Mouse (Mus musculus): ENCODE measurements around the gene Pigq.

The Pigq gene

GRCm38 (mm10) chr17:25925348-25925747 is 19.4 kb downstream of the Pigq start:
- in situ Hi-C loops (cut with MboI, MseI) = no loop called here

- in situ Hi-C loops (cut with MboI, MseI) = no loop called here
Observed at GRCm38 (mm10) chr17:25922120-25922519, 22.6 kb downstream of the Pigq start.

- in situ Hi-C loops (cut with MboI, MseI) = no loop called here
Observed at GRCm38 (mm10) chr17:25919786-25920642, 24.7 kb downstream of the Pigq start.

- in situ Hi-C loops (cut with MboI, MseI) = no loop called here
Observed at GRCm38 (mm10) chr17:25919144-25919785, 25.5 kb downstream of the Pigq start, which contains the start of gene Rab40c. TSS of gene Rab40c (minus strand) at chr17:25919727.

GRCm38 (mm10) chr17:25918037-25918750 is 26.5 kb downstream of the Pigq start:
- in situ Hi-C loops (cut with MboI, MseI) = no loop called here

GRCm38 (mm10) chr17:25916931-25917647 is 27.6 kb downstream of the Pigq start:
- in situ Hi-C loops (cut with MboI, MseI) = no loop called here

- in situ Hi-C loops (cut with MboI, MseI) = no loop called here
Observed at GRCm38 (mm10) chr17:25914295-25914694, 30.4 kb downstream of the Pigq start.

- in situ Hi-C loops (cut with MboI, MseI) = no loop called here
Observed at GRCm38 (mm10) chr17:25913877-25914275, 30.9 kb downstream of the Pigq start.

GRCm38 (mm10) chr17:25913186-25913876 is 31.4 kb downstream of the Pigq start:
- in situ Hi-C loops (cut with MboI, MseI) = no loop called here

GRCm38 (mm10) chr17:25911816-25912215 is 32.9 kb downstream of the Pigq start:
- in situ Hi-C loops (cut with MboI, MseI) = no loop called here

- in situ Hi-C loops (cut with MboI, MseI) = no loop called here
Observed at GRCm38 (mm10) chr17:25907640-25908039, 37.1 kb downstream of the Pigq start.

GRCm38 (mm10) chr17:25903061-25903460 is 41.7 kb downstream of the Pigq start:
- in situ Hi-C loops (cut with MboI, MseI) = no loop called here

- in situ Hi-C loops (cut with MboI, MseI) = no loop called here
Observed at GRCm38 (mm10) chr17:25900193-25900592, 44.5 kb downstream of the Pigq start.

GRCm38 (mm10) chr17:25895891-25896290 is 48.8 kb downstream of the Pigq start:
- in situ Hi-C loops (cut with MboI, MseI) = no loop called here

- in situ Hi-C loops (cut with MboI, MseI) = no loop called here
Observed at GRCm38 (mm10) chr17:25895415-25895814, 49.3 kb downstream of the Pigq start.

- in situ Hi-C loops (cut with MboI, MseI) = no loop called here
Observed at GRCm38 (mm10) chr17:25893975-25894617, 50.6 kb downstream of the Pigq start.

GRCm38 (mm10) chr17:25888837-25889236 is 55.9 kb downstream of the Pigq start:
- in situ Hi-C loops (cut with MboI, MseI) = loop anchor here (5.0 kb wide), 1 partner anchor 103 kb away; no protein-coding TSS in a partner anchor

GRCm38 (mm10) chr17:25887467-25887866 is 57.3 kb downstream of the Pigq start:
- in situ Hi-C loops (cut with MboI, MseI) = loop anchor here (5.0 kb wide), 1 partner anchor 105 kb away; no protein-coding TSS in a partner anchor

GRCm38 (mm10) chr17:25886806-25887205 is 57.9 kb downstream of the Pigq start:
- in situ Hi-C loops (cut with MboI, MseI) = loop anchor here (5.0 kb wide), 1 partner anchor 105 kb away; no protein-coding TSS in a partner anchor

GRCm38 (mm10) chr17:25885636-25886035 is 59.1 kb downstream of the Pigq start:
- in situ Hi-C loops (cut with MboI, MseI) = loop anchor here (5.0 kb wide), 1 partner anchor 107 kb away; no protein-coding TSS in a partner anchor
